Mouse (Mus musculus) embryonic facial prominence, embryonic 11.5 days (tissue): ENCODE measurements at regions not wholly inside any gene's neighbourhood (a gene's known extent, or its start where the extent isn't known, plus 50 kb on each side); places are given as distances from the start of the nearest gene placed in this dataset.

ENCODE experiments used
- ATAC-seq: fragments of 200-750 bp; cut with Nextera tagmentation; replicated peaks from 2 replicates; pipeline ENCODE4 v1.8.0; 2017; ENCODE audit warnings: low read depth; ENCODE audit not compliant: insufficient number of reproducible peaks, low FRiP score, low TSS enrichment
- DNase-seq: peaks from one replicate; pipeline ENCODE4 v3.0.0-alpha.2; 2015; ENCODE audit warnings: low spot score
- H3K27ac ChIP-seq: fragments of 300-500 bp; sonication (generic); replicated peaks from 2 replicates; pipeline ENCODE4 v1.5.1; 2014; ENCODE audit warnings: mild to moderate bottlenecking, low read depth, low read length, control low read depth
- H3K27me3 ChIP-seq: fragments of 300-500 bp; sonication (generic); 2 replicates; pipeline ENCODE4 v1.6.1; 2014; ENCODE audit warnings: mild to moderate bottlenecking, low read length, moderate library complexity, mixed read lengths; ENCODE audit not compliant: control insufficient read depth, insufficient read depth
- H3K36me3 ChIP-seq: fragments of 300-500 bp; sonication (generic); replicated peaks from 2 replicates; pipeline ENCODE4 v1.6.1; 2014; ENCODE audit warnings: low read depth, mild to moderate bottlenecking, low read length, moderate library complexity, mixed read lengths; ENCODE audit not compliant: control insufficient read depth, insufficient read depth
- H3K4me1 ChIP-seq: fragments of 300-500 bp; sonication (generic); 2 replicates; pipeline ENCODE4 v1.6.1; 2014; ENCODE audit warnings: low read length, mixed read lengths; ENCODE audit not compliant: control insufficient read depth, insufficient read depth
- H3K4me2 ChIP-seq: fragments of 300-500 bp; sonication (generic); 2 replicates; pipeline ENCODE4 v1.6.1; 2014; ENCODE audit warnings: low read depth, mild to moderate bottlenecking, control low read depth, low read length, moderate library complexity
- H3K4me3 ChIP-seq: fragments of 300-500 bp; sonication (generic); 2 replicates; pipeline ENCODE4 v1.5.1; 2014; ENCODE audit warnings: low read depth, low read length, control low read depth
- H3K9ac ChIP-seq: fragments of 300-500 bp; sonication (generic); replicated peaks from 2 replicates; pipeline ENCODE4 v1.6.1; 2014; ENCODE audit warnings: mild to moderate bottlenecking, control low read depth, low read length
- H3K9me3 ChIP-seq: fragments of 300-500 bp; sonication (generic); replicated peaks from 2 replicates; pipeline ENCODE4 v1.6.1; 2016; ENCODE audit warnings: mild to moderate bottlenecking, low read length, inconsistent platforms, mixed read lengths; ENCODE audit not compliant: control insufficient read depth
- WGBS: fragments of 180-500 bp; shearing (Covaris S2); extraction: QIAGEN DNeasy Blood & Tissue Kit; methylation state at CpG from one replicate; pipeline ENCODE4 v1.1.7; 2014; 5-methylcytosine and 5-hydroxymethylcytosine counted together

DNA sequence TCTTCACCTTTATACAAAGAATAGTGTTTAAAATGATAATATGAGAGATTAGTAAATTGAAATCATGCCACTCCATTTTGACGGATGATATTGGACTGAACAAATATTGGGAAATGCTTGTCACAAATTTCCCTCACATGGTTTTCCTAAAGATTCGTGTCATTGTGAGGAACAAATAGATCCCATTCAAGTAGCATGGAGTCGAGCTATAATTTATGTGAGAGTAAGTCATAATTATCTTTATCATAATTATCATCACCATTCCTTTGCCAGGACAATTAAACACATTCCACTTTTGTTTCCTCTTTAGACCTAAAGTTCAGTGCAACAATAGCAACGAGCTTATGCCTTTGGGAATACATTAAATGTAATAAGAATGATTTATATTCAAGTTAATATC is 370.5 kb downstream of the Cdh11 start:
- no peak for ATAC-seq
- no peak for DNase-seq
- H3K4me2 ChIP-seq, result no peak overlapping the region
- no peak overlapping the region for H3K27ac ChIP-seq
- H3K9me3 ChIP-seq, result no peaks in the 10 kb centered on the region
- H3K4me3 ChIP-seq, result no peak overlapping the region
- H3K4me1 ChIP-seq, result no peaks in the 10 kb centered on the region
- 80% methylated on average over 4 of the region's 4 CpGs for WGBS
- no peak overlapping the region for H3K9ac ChIP-seq
- no peaks in the 10 kb centered on the region for H3K27me3 ChIP-seq
- H3K36me3 ChIP-seq, result no peaks in the 10 kb centered on the region

DNA sequence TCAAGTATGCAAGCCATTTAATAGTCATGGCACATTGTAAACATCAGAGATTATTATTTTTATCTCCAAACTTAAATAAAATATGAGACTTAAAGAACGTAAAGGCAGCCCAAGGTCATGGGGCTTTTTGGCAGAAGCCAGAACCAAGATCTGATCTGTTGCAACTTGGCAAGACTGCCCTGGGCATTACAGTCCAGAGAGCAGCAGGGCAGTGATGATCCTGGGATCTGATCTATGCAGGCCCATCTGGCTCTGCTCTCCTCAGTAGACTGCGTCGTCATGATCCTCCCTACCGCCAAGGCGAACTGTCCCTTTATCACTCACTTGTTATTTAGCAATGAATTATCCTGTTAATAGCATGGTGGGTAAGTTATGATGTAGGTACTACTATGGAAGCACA is 372.0 kb downstream of the Cdh11 start:
- no peaks in the 10 kb centered on the region for H3K36me3 ChIP-seq
- H3K27me3 ChIP-seq, result no peaks in the 10 kb centered on the region
- H3K4me1 ChIP-seq, result no peaks in the 10 kb centered on the region
- no peak for DNase-seq
- no peaks in the 10 kb centered on the region for H3K9me3 ChIP-seq
- WGBS, result 96% methylated on average over 5 of the region's 5 CpGs
- H3K4me2 ChIP-seq, result no peak overlapping the region
- no peak for ATAC-seq
- no peak overlapping the region for H3K4me3 ChIP-seq
- no peak overlapping the region for H3K9ac ChIP-seq
- no peak overlapping the region for H3K27ac ChIP-seq

DNA sequence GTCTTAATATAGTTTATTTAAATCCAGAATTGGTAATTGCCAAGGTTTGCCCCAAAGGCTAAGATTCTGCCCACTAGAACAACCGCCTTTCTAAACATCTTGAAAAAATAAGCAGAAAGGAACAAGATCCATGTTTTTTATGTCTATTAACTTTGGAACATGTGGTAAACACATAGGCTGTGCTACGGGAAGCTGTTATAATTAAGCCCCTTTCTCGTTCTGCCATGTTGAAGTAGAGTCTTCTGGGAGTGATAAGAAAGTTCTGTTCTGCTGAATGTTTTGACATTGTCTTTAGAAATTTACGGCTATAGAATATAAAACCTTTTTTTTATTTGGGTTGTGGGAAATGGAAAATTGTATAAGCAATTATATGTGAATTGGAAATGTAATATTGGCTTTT is 397.9 kb downstream of the Cdh11 start:
- ATAC-seq, result no peak
- 69% methylated on average over 4 of the region's 4 CpGs for WGBS
- no peaks in the 10 kb centered on the region for H3K36me3 ChIP-seq
- H3K4me1 ChIP-seq, result no peaks in the 10 kb centered on the region
- H3K9me3 ChIP-seq, result no peaks in the 10 kb centered on the region
- no peak overlapping the region for H3K9ac ChIP-seq
- H3K4me3 ChIP-seq, result no peak overlapping the region
- H3K27ac ChIP-seq, result no peak overlapping the region
- no peaks in the 10 kb centered on the region for H3K27me3 ChIP-seq
- DNase-seq, result no peak
- no peak overlapping the region for H3K4me2 ChIP-seq

DNA sequence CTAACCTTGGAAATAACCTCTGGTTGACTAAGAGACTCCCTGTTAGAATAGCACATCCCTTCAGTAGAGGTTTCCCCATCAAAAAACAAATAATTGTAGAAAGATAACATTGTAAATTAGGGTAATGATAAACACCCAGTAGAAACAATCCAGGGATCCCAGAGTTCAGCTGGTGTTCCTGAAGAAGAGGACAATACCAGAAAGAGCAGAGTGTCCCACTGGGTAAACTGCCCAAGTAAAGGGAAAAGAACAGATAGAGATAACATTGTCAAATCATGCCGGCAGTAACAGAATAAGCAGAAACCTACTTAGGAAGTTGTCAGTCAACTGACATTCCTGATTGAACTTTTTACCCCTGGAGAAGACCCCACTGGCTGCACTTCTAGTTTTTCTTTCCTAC is 440.1 kb downstream of the Cdh11 start:
- DNase-seq, result no peak
- no peak overlapping the region for H3K4me3 ChIP-seq
- H3K9me3 ChIP-seq, result no peaks in the 10 kb centered on the region
- no peaks in the 10 kb centered on the region for H3K36me3 ChIP-seq
- H3K4me1 ChIP-seq, result no peaks in the 10 kb centered on the region
- H3K27me3 ChIP-seq, result no peaks in the 10 kb centered on the region
- no peak overlapping the region for H3K27ac ChIP-seq
- WGBS, result 76% methylated on average over 1 of the region's 1 CpGs
- no peak for ATAC-seq
- H3K4me2 ChIP-seq, result no peak overlapping the region
- no peak overlapping the region for H3K9ac ChIP-seq

DNA sequence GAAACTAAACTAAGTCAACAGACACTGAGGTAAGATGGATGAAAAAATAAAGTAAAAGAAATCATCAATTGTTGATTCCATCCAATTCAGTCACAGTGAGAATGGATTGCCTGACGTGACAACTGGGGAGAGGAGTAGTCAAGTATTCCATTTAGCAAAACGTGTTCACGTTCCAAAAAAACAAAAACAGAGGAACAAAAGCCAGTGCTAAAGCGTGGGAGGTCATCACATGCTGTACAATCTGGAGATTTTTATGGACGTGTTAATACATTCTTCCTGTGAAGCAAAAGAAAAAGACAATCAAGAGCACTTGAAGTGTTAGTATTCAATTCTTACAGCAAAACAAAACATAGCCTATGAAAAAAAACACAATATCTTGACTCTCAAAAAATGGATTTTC is 452.9 kb downstream of the Cdh11 start:
- no peak for DNase-seq
- Histone ChIP-seq H3K4me3 (no peak overlapping the region), H3K36me3 (no peaks in the 10 kb centered on the region), H3K4me2 (no peak overlapping the region), H3K9ac (no peak overlapping the region), H3K27me3 (no peaks in the 10 kb centered on the region), H3K27ac (no peak overlapping the region), H3K9me3 (no peaks in the 10 kb centered on the region), H3K4me1 (no peaks in the 10 kb centered on the region)
- 73% methylated on average over 5 of the region's 5 CpGs for WGBS
- ATAC-seq, result no peak

DNA sequence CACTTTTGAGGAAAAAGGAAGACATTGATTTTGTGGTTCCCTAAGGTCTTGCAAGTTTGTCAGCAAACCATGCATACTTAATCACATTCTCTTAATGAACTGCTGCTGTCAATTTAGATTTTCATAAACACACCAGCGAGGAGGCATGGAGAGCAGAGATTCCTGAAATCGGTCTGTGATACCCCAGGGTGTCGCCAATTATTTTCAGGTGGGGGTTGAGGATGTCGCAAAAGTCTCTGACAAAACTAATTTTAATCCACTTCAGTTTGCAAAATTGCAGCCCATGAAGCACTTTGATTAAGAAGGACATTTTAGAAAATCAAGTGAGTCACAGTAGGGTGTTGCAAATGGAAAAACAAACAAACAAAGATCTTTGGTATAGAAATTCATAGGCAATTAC is 454.3 kb downstream of the Cdh11 start:
- H3K9ac ChIP-seq, result no peak overlapping the region
- WGBS, result 52% methylated on average over 4 of the region's 4 CpGs
- no peak for ATAC-seq

DNA sequence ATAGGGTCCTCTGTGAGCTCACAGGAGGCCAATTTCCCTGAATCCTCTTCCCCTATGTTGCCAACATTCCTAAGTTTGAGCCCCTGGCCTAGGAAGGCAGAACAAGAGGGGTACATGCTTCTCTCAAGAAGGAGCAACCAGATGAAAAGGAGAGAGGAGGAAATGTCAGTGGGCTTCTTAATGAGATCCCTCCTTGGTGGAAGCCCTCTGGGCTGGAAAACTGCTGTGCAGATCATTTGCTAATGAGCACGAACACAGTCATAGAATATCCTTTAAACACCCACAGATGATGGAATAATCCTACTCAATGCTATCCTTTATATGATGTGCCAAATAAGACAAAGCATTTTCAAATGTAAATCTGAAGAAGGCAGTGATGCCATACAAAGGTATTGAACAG is 455.5 kb downstream of the Cdh11 start:
- H3K27me3 ChIP-seq, result no peaks in the 10 kb centered on the region
- ATAC-seq (no peak), DNase-seq (no peak)
- 50% methylated on average over 1 of the region's 1 CpGs for WGBS
- H3K4me1 ChIP-seq, result no peaks in the 10 kb centered on the region
- H3K4me2 ChIP-seq, result no peak overlapping the region
- no peak overlapping the region for H3K9ac ChIP-seq
- no peak overlapping the region for H3K4me3 ChIP-seq
- no peaks in the 10 kb centered on the region for H3K9me3 ChIP-seq
- H3K27ac ChIP-seq, result no peak overlapping the region
- H3K36me3 ChIP-seq, result no peaks in the 10 kb centered on the region

More for the DNA sequence above, 454.3 kb downstream of the Cdh11 start:
- H3K9me3 ChIP-seq, result no peaks in the 10 kb centered on the region
- no peak overlapping the region for H3K27ac ChIP-seq
- H3K36me3 ChIP-seq, result no peaks in the 10 kb centered on the region
- no peak for DNase-seq
- no peak overlapping the region for H3K4me2 ChIP-seq
- H3K27me3 ChIP-seq, result no peaks in the 10 kb centered on the region
- H3K4me3 ChIP-seq, result no peak overlapping the region
- no peaks in the 10 kb centered on the region for H3K4me1 ChIP-seq
